Mouse (Mus musculus) neural tube, embryonic 15.5 days (tissue): ENCODE measurements around the gene Fbxl3. TPM values are rescaled to one million over a fixed set of nuclear protein-coding genes. Genes with fewer than 3 reads are reported as not detected.

Source experiments
- ATAC-seq: fragments of 200-750 bp; cut with Nextera tagmentation; 2 replicates; pipeline ENCODE4 v1.8.0; 2017; ENCODE audit warnings: mild to moderate bottlenecking, moderate TSS enrichment, moderate library complexity; ENCODE audit not compliant: low FRiP score
- H3K27ac ChIP-seq: fragments of 300-500 bp; sonication (generic); replicated peaks from 2 replicates; pipeline ENCODE4 v1.5.1; 2015; ENCODE audit warnings: mild to moderate bottlenecking, inconsistent platforms
- H3K27me3 ChIP-seq: fragments of 300-500 bp; sonication (generic); replicated peaks from 2 replicates; pipeline ENCODE4 v1.6.1; 2015; ENCODE audit warnings: inconsistent platforms
- H3K36me3 ChIP-seq: fragments of 300-500 bp; sonication (generic); 2 replicates; pipeline ENCODE4 v1.6.1; 2015; ENCODE audit warnings: inconsistent platforms
- H3K4me1 ChIP-seq: fragments of 300-500 bp; sonication (generic); 2 replicates; pipeline ENCODE4 v1.6.1; 2015; ENCODE audit warnings: inconsistent platforms
- H3K4me2 ChIP-seq: fragments of 300-500 bp; sonication (generic); 2 replicates; pipeline ENCODE4 v1.6.1; 2015; ENCODE audit warnings: inconsistent platforms, mild to moderate bottlenecking, moderate library complexity
- H3K4me3 ChIP-seq: fragments of 300-500 bp; sonication (generic); replicated peaks from 2 replicates; pipeline ENCODE4 v1.5.1; 2015; ENCODE audit warnings: mild to moderate bottlenecking, inconsistent platforms
- H3K9ac ChIP-seq: fragments of 300-500 bp; sonication (generic); replicated peaks from 2 replicates; pipeline ENCODE4 v1.6.1; 2015; ENCODE audit warnings: mild to moderate bottlenecking, inconsistent platforms
- H3K9me3 ChIP-seq: fragments of 300-500 bp; sonication (generic); replicated peaks from 2 replicates; pipeline ENCODE4 v1.6.1; 2016; ENCODE audit warnings: inconsistent platforms
- WGBS: fragments of 180-500 bp; shearing (Covaris S2); methylation state at CpG from one replicate; pipeline ENCODE4 v1.1.7; 2015; ENCODE audit warnings: mixed read lengths; 5-methylcytosine and 5-hydroxymethylcytosine counted together
- polyA plus RNA-seq: library from polyadenylated mRNA; unstranded; fragments of >200 nt; fragmentation: Nextera tagmentation; extraction: Ambion mirVana; gene quantifications from 2 replicates; pipeline ENCODE4 v1.2.1, GENCODE M21; 2015

The Fbxl3 gene
- polyA plus RNA-seq, 1 experiment from 2014 or later = 18.5 TPM

DNA sequence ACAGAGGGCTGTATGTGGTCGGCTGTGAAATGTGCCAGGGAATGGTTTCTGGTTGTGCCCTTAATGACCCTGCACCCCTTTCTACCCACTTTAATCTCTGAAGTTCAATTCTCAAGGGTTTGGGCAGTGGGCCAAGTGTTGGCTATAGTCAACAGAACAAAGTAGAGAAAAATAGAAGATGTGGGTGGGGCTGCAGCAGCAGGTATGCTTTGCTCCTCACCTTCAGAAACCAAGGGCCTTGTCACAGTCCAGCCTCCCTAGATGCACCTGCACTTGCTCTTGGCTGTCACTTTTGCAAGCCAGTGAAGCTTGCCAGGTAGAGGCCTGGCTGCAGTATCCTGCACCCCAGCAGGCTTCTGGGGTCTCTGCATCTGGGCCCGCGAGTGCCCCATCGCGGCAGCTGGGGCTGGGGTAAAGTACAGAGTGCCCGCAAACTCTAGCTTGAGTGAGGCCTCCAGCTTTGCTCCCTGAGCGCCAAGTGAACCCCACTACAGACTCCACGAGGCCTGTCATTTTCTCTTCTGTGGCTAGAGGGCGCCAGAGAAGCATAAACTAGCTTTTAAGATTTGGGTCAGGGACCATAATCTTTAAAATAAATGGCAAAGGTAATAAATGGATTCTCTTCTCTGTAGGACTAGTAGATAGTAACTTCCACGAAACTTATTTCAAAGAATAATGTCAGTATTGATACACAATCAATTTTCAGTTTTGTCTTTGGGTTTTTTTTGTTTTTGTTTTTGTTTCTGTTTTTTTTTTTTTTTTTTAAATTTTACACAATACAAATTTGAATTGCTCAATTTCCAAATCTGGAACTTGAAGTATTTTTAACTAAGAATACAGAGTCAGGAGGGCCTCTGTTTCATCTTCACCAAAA lies 33.8 kb downstream of the Fbxl3 start:
- H3K36me3 ChIP-seq = no peaks in the 10 kb centered on the region
- H3K4me2 ChIP-seq = no peak overlapping the region
- H3K4me1 ChIP-seq = peaks cover 10% of the 10 kb centered on the region
- H3K4me3 ChIP-seq = no peak overlapping the region
- no peak overlapping the region for H3K9ac ChIP-seq
- ATAC-seq = no peak
- WGBS = 10% methylated on average over 10 of the region's 10 CpGs
- H3K27me3 ChIP-seq = no peaks in the 10 kb centered on the region
- no peak overlapping the region for H3K27ac ChIP-seq
- no peaks in the 10 kb centered on the region for H3K9me3 ChIP-seq

GRCm38 (mm10) chr14:103059495-103059894 lies 39.9 kb downstream of the Fbxl3 start:
- Histone ChIP-seq H3K4me2 (no peak overlapping the region), H3K9ac (no peak overlapping the region), H3K36me3 (no peaks in the 10 kb centered on the region), H3K4me3 (no peak overlapping the region), H3K9me3 (no peaks in the 10 kb centered on the region), H3K27me3 (no peaks in the 10 kb centered on the region), H3K4me1 (no peaks in the 10 kb centered on the region), H3K27ac (no peak overlapping the region)
- WGBS = 81% methylated on average over 10 of the region's 10 CpGs
- no peak for ATAC-seq

- no peak overlapping the region for H3K9ac ChIP-seq
- H3K9me3 ChIP-seq = no peaks in the 10 kb centered on the region
- H3K27ac ChIP-seq = no peak overlapping the region
- no peaks in the 10 kb centered on the region for H3K27me3 ChIP-seq
- H3K4me3 ChIP-seq = no peak overlapping the region
- no peak overlapping the region for H3K4me2 ChIP-seq
- H3K36me3 ChIP-seq = no peaks in the 10 kb centered on the region
- H3K4me1 ChIP-seq = no peaks in the 10 kb centered on the region
- no peak for ATAC-seq
- WGBS = 62% methylated on average over 1 of the region's 1 CpGs
Measured at GRCm38 (mm10) chr14:103058998-103059397, 40.4 kb downstream of the Fbxl3 start.

DNA sequence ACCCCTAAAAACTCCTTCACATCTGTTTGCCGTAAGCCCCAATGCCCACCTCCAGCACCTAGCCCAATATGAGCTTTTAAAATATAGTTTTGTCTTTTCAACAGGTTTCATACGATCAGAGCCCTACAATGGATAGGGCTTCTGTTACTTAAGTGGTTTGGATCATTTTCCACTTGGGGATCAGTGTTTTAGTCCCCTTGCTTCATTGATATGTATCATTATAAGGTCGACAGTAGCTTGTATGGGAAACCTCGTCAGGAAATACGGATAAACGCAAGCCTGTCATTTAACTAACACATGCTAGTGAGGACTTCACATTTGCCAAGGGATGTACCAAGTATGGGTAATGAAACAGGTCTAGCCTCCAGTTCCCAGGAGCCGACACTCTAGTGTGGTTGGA lies 42.8 kb downstream of the Fbxl3 start:
- Histone ChIP-seq H3K27me3 (no peaks in the 10 kb centered on the region), H3K4me1 (no peaks in the 10 kb centered on the region), H3K4me2 (no peak overlapping the region), H3K36me3 (no peaks in the 10 kb centered on the region), H3K9ac (no peak overlapping the region), H3K27ac (no peak overlapping the region), H3K4me3 (no peak overlapping the region), H3K9me3 (no peaks in the 10 kb centered on the region)
- 91% methylated on average over 7 of the region's 7 CpGs for WGBS
- ATAC-seq = no peak

- no peak for ATAC-seq
Measured at GRCm38 (mm10) chr14:103054731-103055130, 44.6 kb downstream of the Fbxl3 start.

DNA sequence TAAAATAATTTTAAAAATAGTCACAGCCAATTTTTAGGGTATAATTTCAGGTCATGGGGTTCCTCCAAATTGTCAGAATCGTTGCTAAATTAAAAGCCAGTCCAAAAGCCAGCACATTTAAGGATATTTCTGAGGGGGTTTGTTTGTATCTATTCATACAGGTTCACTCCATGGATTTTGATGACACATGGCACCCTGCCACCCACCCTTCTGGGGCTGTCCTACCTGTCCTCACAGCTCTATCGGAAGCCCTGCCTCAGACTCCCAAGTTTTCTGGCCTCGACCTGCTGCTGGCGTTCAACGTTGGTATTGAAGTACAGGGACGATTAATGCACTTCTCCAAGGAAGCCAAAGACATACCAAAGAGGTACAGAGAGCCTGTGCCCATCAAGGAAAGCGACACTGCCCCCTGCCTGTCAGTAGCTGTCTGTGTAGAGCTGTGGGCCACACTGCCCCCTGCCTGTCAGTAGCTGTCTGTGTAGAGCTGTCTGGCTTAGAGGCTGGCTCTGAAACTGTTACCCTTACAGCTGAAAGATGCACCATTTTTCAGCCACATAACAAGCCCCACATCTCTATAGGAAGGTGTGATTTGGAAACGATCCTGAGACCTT lies 48.1 kb downstream of the Fbxl3 start:
- 39% methylated on average over 8 of the region's 8 CpGs for WGBS
- no peak for ATAC-seq
- H3K36me3 ChIP-seq = no peaks in the 10 kb centered on the region
- no peaks in the 10 kb centered on the region for H3K27me3 ChIP-seq
- no peak overlapping the region for H3K27ac ChIP-seq
- H3K4me3 ChIP-seq = no peak overlapping the region
- no peak overlapping the region for H3K4me2 ChIP-seq
- no peak overlapping the region for H3K9ac ChIP-seq
- no peaks in the 10 kb centered on the region for H3K9me3 ChIP-seq
- no peaks in the 10 kb centered on the region for H3K4me1 ChIP-seq

More at GRCm38 (mm10) chr14:103054731-103055130, 44.6 kb downstream of the Fbxl3 start:
- Histone ChIP-seq H3K27me3 (no peaks in the 10 kb centered on the region), H3K27ac (no peak overlapping the region), H3K4me2 (no peak overlapping the region), H3K9ac (no peak overlapping the region), H3K4me1 (no peaks in the 10 kb centered on the region), H3K36me3 (no peaks in the 10 kb centered on the region), H3K4me3 (no peak overlapping the region), H3K9me3 (no peaks in the 10 kb centered on the region)
- 89% methylated on average over 13 of the region's 13 CpGs for WGBS

- no peak for ATAC-seq
Measured at GRCm38 (mm10) chr14:103048292-103049086, 50.9 kb downstream of the Fbxl3 start.

DNA sequence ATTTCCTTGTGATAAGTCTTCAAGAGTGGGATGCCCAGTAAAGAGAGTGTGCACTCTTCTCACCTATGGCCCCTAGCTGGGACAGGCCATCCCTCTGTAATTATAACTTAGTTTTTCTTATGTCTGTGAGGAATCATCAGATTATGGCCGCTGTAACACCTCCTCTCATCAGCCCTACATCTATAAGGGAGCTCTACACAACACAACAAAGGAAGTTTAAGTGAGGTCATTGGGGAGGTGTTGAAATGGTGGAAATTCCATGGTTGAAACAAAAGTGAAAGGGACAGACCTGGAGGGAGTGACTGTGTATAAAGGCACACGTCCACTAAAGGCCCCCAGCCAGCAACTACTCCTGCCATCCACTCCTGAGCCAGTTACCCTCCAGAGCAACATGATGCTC lies 52.7 kb downstream of the Fbxl3 start, which contains the start of gene Acod1:
TSS of gene Acod1 (plus strand) at position 301 of the 400 bp plus-strand sequence.
- H3K27ac ChIP-seq = no peak within 1 kb of the TSS
- H3K36me3 ChIP-seq = no peaks in the 10 kb centered on the region
- 79% methylated on average over 2 of the region's 2 CpGs for WGBS
- H3K27me3 ChIP-seq = no peaks in the 10 kb centered on the region
- no peak within 1 kb of the TSS for H3K9ac ChIP-seq
- no peak for ATAC-seq
- H3K9me3 ChIP-seq = no peaks in the 10 kb centered on the region
- no peak within 1 kb of the TSS for H3K4me3 ChIP-seq
- H3K4me2 ChIP-seq = no peak within 1 kb of the TSS
- H3K4me1 ChIP-seq = no peaks in the 10 kb centered on the region

More at GRCm38 (mm10) chr14:103048292-103049086, 50.9 kb downstream of the Fbxl3 start:
- H3K27ac ChIP-seq = no peak overlapping the region
- H3K9me3 ChIP-seq = no peaks in the 10 kb centered on the region
- WGBS = 89% methylated on average over 11 of the region's 11 CpGs
- no peaks in the 10 kb centered on the region for H3K4me1 ChIP-seq
- no peaks in the 10 kb centered on the region for H3K27me3 ChIP-seq
- no peak overlapping the region for H3K9ac ChIP-seq
- no peak overlapping the region for H3K4me2 ChIP-seq
- H3K36me3 ChIP-seq = no peaks in the 10 kb centered on the region
- no peak overlapping the region for H3K4me3 ChIP-seq

DNA sequence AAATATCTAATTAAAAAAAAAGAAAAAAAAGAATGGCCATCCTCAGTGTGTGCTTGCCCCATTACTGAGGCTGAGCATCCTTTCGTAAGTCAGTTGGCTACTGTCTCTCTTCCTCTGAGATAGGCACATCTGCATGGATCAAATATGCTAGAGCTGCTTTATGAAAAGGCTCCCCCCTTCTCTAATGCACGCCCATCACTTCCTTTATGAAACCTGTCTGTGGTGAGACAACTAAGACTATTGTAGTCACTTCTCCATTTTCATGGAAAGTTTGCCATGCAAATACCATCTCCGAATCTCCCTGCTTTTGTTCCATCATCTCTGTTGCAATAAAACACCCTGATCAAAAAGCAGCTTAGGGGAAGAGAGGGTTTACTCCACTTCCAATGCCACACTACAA lies 62.4 kb downstream of the Fbxl3 start:
- no peak overlapping the region for H3K9ac ChIP-seq
- no peak for ATAC-seq
- no peak overlapping the region for H3K4me2 ChIP-seq
- no peak overlapping the region for H3K4me3 ChIP-seq
- no peaks in the 10 kb centered on the region for H3K9me3 ChIP-seq
- H3K36me3 ChIP-seq = no peaks in the 10 kb centered on the region
- no peaks in the 10 kb centered on the region for H3K4me1 ChIP-seq
- H3K27ac ChIP-seq = no peak overlapping the region
- 82% methylated on average over 3 of the region's 3 CpGs for WGBS
- H3K27me3 ChIP-seq = no peaks in the 10 kb centered on the region

- no peaks in the 10 kb centered on the region for H3K36me3 ChIP-seq
- no peaks in the 10 kb centered on the region for H3K4me1 ChIP-seq
- H3K9ac ChIP-seq = no peak overlapping the region
- H3K27me3 ChIP-seq = no peaks in the 10 kb centered on the region
- H3K9me3 ChIP-seq = no peaks in the 10 kb centered on the region
- ATAC-seq = no peak
- H3K4me2 ChIP-seq = no peak overlapping the region
- no peak overlapping the region for H3K27ac ChIP-seq
- H3K4me3 ChIP-seq = no peak overlapping the region
- WGBS = 92% methylated on average over 9 of the region's 9 CpGs
Measured at GRCm38 (mm10) chr14:103034076-103034475, 65.3 kb downstream of the Fbxl3 start.

- no peaks in the 10 kb centered on the region for H3K27me3 ChIP-seq
- no peaks in the 10 kb centered on the region for H3K9me3 ChIP-seq
- 83% methylated on average over 10 of the region's 10 CpGs for WGBS
- H3K4me3 ChIP-seq = no peak overlapping the region
- H3K27ac ChIP-seq = no peak overlapping the region
- H3K4me2 ChIP-seq = no peak overlapping the region
- no peaks in the 10 kb centered on the region for H3K4me1 ChIP-seq
- no peak overlapping the region for H3K9ac ChIP-seq
- no peaks in the 10 kb centered on the region for H3K36me3 ChIP-seq
- ATAC-seq = no peak
Measured at GRCm38 (mm10) chr14:103033271-103033823, 66.0 kb downstream of the Fbxl3 start.
